Mouse (Mus musculus) CH12.LX (cell line): Measurements from ENCODE around the gene Eml6. TPM values are rescaled to one million over a fixed set of nuclear protein-coding genes. Genes with fewer than 3 reads are reported as not detected.

Source experiments
- DNase-seq: peaks from one replicate; pipeline ENCODE4 v3.0.0-alpha.2; 2013; ENCODE audit errors: extremely low read depth
- H3K27ac ChIP-seq: 2 replicates; pipeline ENCODE4 v1.5.1; 2012; ENCODE audit warnings: low read depth, mild to moderate bottlenecking, control low read depth, moderate library complexity; ENCODE audit not compliant: insufficient read depth
- H3K27me3 ChIP-seq: replicated peaks from 2 replicates; pipeline ENCODE3; 2012; ENCODE audit warnings: inconsistent platforms
- H3K36me3 ChIP-seq, 2 experiments: replicated peaks in 1 of 2; 2 replicates each; pipeline versions ENCODE3 to v1.6.1; 2012; ENCODE audit warnings: inconsistent platforms in 1 of 2, low read length in 1 of 2, mild to moderate bottlenecking in 1 of 2, mixed read lengths in 1 of 2, moderate library complexity in 1 of 2; ENCODE audit not compliant: control insufficient read depth in 1 of 2, insufficient read depth in 1 of 2
- H3K4me1 ChIP-seq, 2 experiments: 2 replicates each; pipeline ENCODE4 v1.6.1; 2012; ENCODE audit warnings: inconsistent platforms in 1 of 2, moderate library complexity in 1 of 2; ENCODE audit not compliant: insufficient read depth in 2 of 2, control insufficient read depth in 1 of 2
- H3K4me2 ChIP-seq: 2 replicates; pipeline ENCODE4 v1.6.1; 2012; ENCODE audit warnings: low read depth, mild to moderate bottlenecking, control low read depth; ENCODE audit not compliant: poor library complexity, insufficient read depth, severe bottlenecking
- H3K4me3 ChIP-seq, 3 experiments: fragments of 150-350 bp in 1 of 3; sonication (generic) in 1 of 3; replicated peaks in 1 of 3; 2 replicates each; pipeline versions ENCODE3 to v1.5.1; 2011 to 2012; ENCODE audit warnings: low read depth in 2 of 3, low read length in 2 of 3, mild to moderate bottlenecking in 2 of 3, moderate library complexity in 2 of 3, control low read depth in 1 of 3, improper control_type of control experiment in 1 of 3, inconsistent platforms in 1 of 3, mixed read lengths in 1 of 3; ENCODE audit not compliant: poor library complexity in 1 of 3
- H3K79me2 ChIP-seq: replicated peaks from 2 replicates; pipeline ENCODE4 v1.6.1; 2012; ENCODE audit warnings: mild to moderate bottlenecking, moderate library complexity; ENCODE audit not compliant: control insufficient read depth, poor library complexity, insufficient read depth, severe bottlenecking; ENCODE audit errors: extremely low read depth
- H3K9ac ChIP-seq: 2 replicates; pipeline ENCODE4 v1.6.1; 2012; ENCODE audit warnings: low read depth, mild to moderate bottlenecking, control low read depth, moderate library complexity; ENCODE audit not compliant: insufficient read depth
- H3K9me3 ChIP-seq: replicated peaks from 2 replicates; pipeline ENCODE3; 2012; ENCODE audit warnings: low read length, inconsistent platforms, mixed read lengths
- CHD1 ChIP-seq: IDR thresholded peaks from 2 replicates; pipeline ENCODE4 v1.6.1; 2012; ENCODE audit warnings: low read depth, low read length, improper control_type of control experiment, inconsistent platforms
- CTCF ChIP-seq, 2 experiments: IDR thresholded peaks in 1 of 2; conservative IDR thresholded peaks in 1 of 2; 2 replicates each; pipeline ENCODE4 v1.5.1; 2011 to 2012; ENCODE audit warnings: low read depth in 2 of 2, low read length in 2 of 2, improper control_type of control experiment in 1 of 2, inconsistent platforms in 1 of 2, mild to moderate bottlenecking in 1 of 2, moderate library complexity in 1 of 2
- EP300 ChIP-seq: IDR thresholded peaks from 2 replicates; pipeline ENCODE4 v1.6.1; 2011; ENCODE audit warnings: low read length, improper control_type of control experiment
- IRF4 ChIP-seq: IDR thresholded peaks from 2 replicates; pipeline ENCODE4 v1.6.1; 2014; ENCODE audit warnings: low read depth, mild to moderate bottlenecking, inconsistent platforms, low read length, improper control_type of control experiment
- JUN ChIP-seq: IDR thresholded peaks from 2 replicates; pipeline ENCODE4 v1.6.1; 2011; ENCODE audit warnings: low read depth, mild to moderate bottlenecking, low read length, improper control_type of control experiment, moderate library complexity; ENCODE audit not compliant: insufficient read depth
- JUND ChIP-seq: conservative IDR thresholded peaks from 2 replicates; pipeline ENCODE4 v1.6.1; 2011; ENCODE audit warnings: low read depth, low read length, improper control_type of control experiment
- KAT2A ChIP-seq: IDR thresholded peaks from 2 replicates; pipeline ENCODE4 v1.6.1; 2012; ENCODE audit warnings: low read length, improper control_type of control experiment, inconsistent platforms; ENCODE audit not compliant: insufficient replicate concordance
- NELFE ChIP-seq: IDR thresholded peaks from 2 replicates; pipeline ENCODE4 v1.6.1; 2011; ENCODE audit warnings: low read depth, low read length, improper control_type of control experiment
- TCF12 ChIP-seq: IDR thresholded peaks from 2 replicates; pipeline ENCODE4 v1.6.1; 2014; ENCODE audit warnings: low read depth, mild to moderate bottlenecking, inconsistent platforms, low read length, improper control_type of control experiment
- ZNF384 ChIP-seq: IDR thresholded peaks from 2 replicates; pipeline ENCODE4 v1.6.1; 2012; ENCODE audit warnings: low read depth, low read length, improper control_type of control experiment, inconsistent platforms
- dilution Hi-C: fragments of 300-500 bp; cut with MboI; formaldehyde crosslinking; loops from 2 replicates; pipeline ENCODE4 v1.14.3; 2020; ENCODE audit warnings: low sequenced_read_pairs; ENCODE audit not compliant: extremely low pct_unique_long_range_greater_than_20kb, extremely low pct_ligation_motif_present
- in situ Hi-C: fragments of 300-500 bp; cut with MboI; formaldehyde crosslinking; loops from 3 replicates; pipeline ENCODE4 v1.14.3; 2019; ENCODE audit warnings: low sequenced_read_pairs, low pct_ligation_motif_present, low pct_unique_long_range_greater_than_20kb, mixed read lengths
- polyA plus RNA-seq: library from polyadenylated mRNA; unstranded; fragments of >175 nt; gene quantifications from 2 replicates; pipeline ENCODE4 v1.2.1, GENCODE M21; 2012; ENCODE audit warnings: low read depth; ENCODE audit not compliant: insufficient read length
- total RNA-seq, 2 experiments: library from RNA; depleted of rRNA; stranded (reverse); fragments of 300-350 nt in 1 of 2; fragments of >200 nt in 1 of 2; gene quantifications; 2 replicates each; pipeline ENCODE4 v1.2.3; 2012 to 2014

Gene Eml6
- total and polyA plus RNA-seq, 3 experiments = 3.1 to 3.7 (median 3.2) TPM

DNA sequence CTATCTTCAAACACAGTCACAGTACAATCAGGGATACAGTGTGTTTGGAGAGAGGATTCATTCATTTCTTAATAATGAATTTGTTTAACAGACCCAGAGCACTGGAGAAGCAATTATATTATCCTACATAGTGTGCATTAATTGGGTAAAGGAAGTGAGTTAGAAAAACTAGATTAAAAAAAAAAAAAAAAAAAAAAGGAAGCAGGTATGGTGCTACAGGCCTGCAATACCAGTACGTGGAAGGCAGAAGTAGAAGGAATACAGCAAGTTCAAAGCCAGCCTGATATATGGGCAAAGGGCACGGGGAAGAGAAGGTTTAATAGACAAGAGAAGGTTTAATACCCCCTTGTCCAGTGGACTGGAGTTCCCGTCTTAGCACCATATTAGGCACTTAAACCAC is 246.9 kb downstream of the Eml6 start:
- Histone ChIP-seq H3K36me3 (peaks cover 0 to 11% of the 10 kb centered on the region in 2 experiments), H3K9ac (no peak overlapping the region), H3K4me1 (peaks cover 19 to 70% of the 10 kb centered on the region in 2 experiments), H3K4me3 (no peak overlapping the region), H3K27ac (no peak overlapping the region), H3K4me2 (no peak overlapping the region), H3K9me3 (peaks cover 3% of the 10 kb centered on the region), H3K79me2 (no peaks in the 10 kb centered on the region), H3K27me3 (no peaks in the 10 kb centered on the region)
- DNase-seq = no peak
- in situ Hi-C loops (no loop called here), dilution Hi-C loops (no loop called here)
- no peak for TF ChIP-seq KAT2A
- no peak for TF ChIP-seq IRF4
- TF ChIP-seq ZNF384 = peak; percentile 75
- TF ChIP-seq TCF12 = no peak

DNA sequence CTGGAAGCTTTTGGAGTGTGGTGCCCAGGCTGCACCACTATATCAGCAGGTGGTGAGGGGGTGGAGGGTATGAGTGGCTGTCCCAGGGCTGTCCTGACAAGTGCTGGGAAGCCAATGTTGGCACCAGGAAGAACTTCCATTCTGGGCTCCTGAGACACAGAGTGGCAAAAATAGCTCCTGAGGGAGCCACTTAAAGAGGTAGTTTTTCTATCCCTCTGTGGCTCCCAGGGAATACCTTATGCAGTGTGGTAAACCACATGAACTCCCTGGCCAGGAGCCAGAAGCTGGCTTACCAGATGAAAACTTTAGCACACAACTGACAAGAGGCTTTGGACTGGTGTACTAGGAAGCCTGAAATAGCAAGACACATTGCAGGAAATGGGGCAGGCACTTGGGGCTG is 247.9 kb downstream of the Eml6 start:
- DNase-seq = no peak
- no peak overlapping the region for H3K4me3 ChIP-seq
- H3K27ac ChIP-seq = no peak overlapping the region
- dilution Hi-C loops (no loop called here), in situ Hi-C loops (no loop called here)
- no peak overlapping the region for H3K9ac ChIP-seq
- H3K4me2 ChIP-seq = no peak overlapping the region
- H3K36me3 ChIP-seq = peaks cover 0 to 7% of the 10 kb centered on the region in 2 experiments
- H3K27me3 ChIP-seq = no peaks in the 10 kb centered on the region
- peaks cover 3% of the 10 kb centered on the region for H3K9me3 ChIP-seq
- TF ChIP-seq CTCF (conservative IDR thresholded peaks at IDR 0.05 in 1 of 2, IDR thresholded peaks at IDR 0.05 in 1 of 2; ENCODE audit: low read depth in 2 of 2, low read length in 2 of 2) = no peak
- no peak for TF ChIP-seq NELFE
- TF ChIP-seq JUND = no peak
- peaks cover 13 to 73% of the 10 kb centered on the region in 2 experiments for H3K4me1 ChIP-seq
- H3K79me2 ChIP-seq = no peaks in the 10 kb centered on the region

DNA sequence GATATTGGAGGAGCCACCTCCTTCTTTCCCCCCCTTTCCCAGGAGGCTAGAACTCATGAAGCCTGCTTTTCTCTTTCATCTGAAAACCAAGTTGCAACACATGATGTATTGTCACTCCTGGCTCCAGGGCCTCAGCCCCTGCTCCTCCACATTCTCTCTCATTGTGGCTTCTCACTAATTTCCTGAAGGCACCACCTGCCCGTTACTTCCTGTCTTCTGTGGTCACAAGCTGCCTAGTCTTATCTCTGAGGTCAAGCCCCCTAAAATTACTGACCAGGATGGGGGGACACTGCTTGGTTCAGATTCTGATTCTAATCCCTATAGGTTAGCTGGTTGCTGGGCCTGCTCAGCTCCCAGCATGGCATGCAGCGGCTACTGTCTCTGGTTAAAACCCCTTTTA is 251.1 kb downstream of the Eml6 start:
- TF ChIP-seq EP300 (peak; percentile 36; the same call in 1 of the 2 replicates), JUN (no peak), CHD1 (no peak)
- DNase-seq = no peak

More for the DNA sequence above, 251.1 kb downstream of the Eml6 start:
- in situ Hi-C loops = no loop called here
- dilution Hi-C loops = no loop called here
- Histone ChIP-seq H3K27ac (no peak overlapping the region), H3K79me2 (no peaks in the 10 kb centered on the region), H3K36me3 (peaks cover 0 to 3% of the 10 kb centered on the region in 2 experiments), H3K9ac (no peak overlapping the region), H3K9me3 (peaks cover 3% of the 10 kb centered on the region), H3K4me1 (peaks cover 6 to 43% of the 10 kb centered on the region in 2 experiments), H3K27me3 (no peaks in the 10 kb centered on the region), H3K4me2 (no peak overlapping the region), H3K4me3 (no peak overlapping the region)
